Mouse (Mus musculus) forebrain, postnatal 0 days (tissue): ENCODE measurements at regions not wholly inside any gene's neighbourhood (a gene's known extent, or its start where the extent isn't known, plus 50 kb on each side); places are given as distances from the start of the nearest gene placed in this dataset.
A peak's percentile ranks its signal among the peaks of the same experiment; 100 is the strongest.

Experiments used
- ATAC-seq: fragments of 200-750 bp; cut with Nextera tagmentation; 2 replicates; pipeline ENCODE4 v1.8.0; 2017; ENCODE audit warnings: mild to moderate bottlenecking, moderate library complexity
- DNase-seq: peaks from one replicate; pipeline ENCODE4 v3.0.0-alpha.2; 2015
- H3K27ac ChIP-seq: fragments of 300-500 bp; sonication (generic); 2 replicates; pipeline ENCODE4 v1.5.1; 2014; ENCODE audit warnings: low read depth, mild to moderate bottlenecking, antibody characterized with exemption, low read length, moderate library complexity, mixed read lengths
- H3K27me3 ChIP-seq: fragments of 300-500 bp; sonication (generic); 2 replicates; pipeline ENCODE4 v1.6.1; 2014; ENCODE audit warnings: mild to moderate bottlenecking, low read length, mixed read lengths; ENCODE audit not compliant: insufficient read depth
- H3K36me3 ChIP-seq: fragments of 300-500 bp; sonication (generic); 2 replicates; pipeline ENCODE4 v1.6.1; 2014; ENCODE audit warnings: mild to moderate bottlenecking, moderate library complexity; ENCODE audit not compliant: insufficient read depth
- H3K4me1 ChIP-seq: fragments of 300-500 bp; sonication (generic); 2 replicates; pipeline ENCODE4 v1.6.1; 2014; ENCODE audit warnings: antibody characterized with exemption; ENCODE audit not compliant: insufficient read depth
- H3K4me2 ChIP-seq: fragments of 300-500 bp; sonication (generic); 2 replicates; pipeline ENCODE4 v1.6.1; 2014; ENCODE audit warnings: low read depth, mild to moderate bottlenecking, moderate library complexity
- H3K4me3 ChIP-seq: fragments of 300-500 bp; sonication (generic); 2 replicates; pipeline ENCODE4 v1.5.1; 2014; ENCODE audit warnings: low read depth, low read length, mixed read lengths
- H3K9ac ChIP-seq: fragments of 300-500 bp; sonication (generic); 2 replicates; pipeline ENCODE4 v1.6.1; 2014; ENCODE audit warnings: mild to moderate bottlenecking
- H3K9me3 ChIP-seq: fragments of 300-500 bp; sonication (generic); 2 replicates; pipeline ENCODE4 v1.6.1; 2016; ENCODE audit warnings: low read length
- CTCF ChIP-seq: sonication (generic); IDR thresholded peaks from 2 replicates; pipeline ENCODE4 v1.5.1; 2016; ENCODE audit warnings: antibody characterized with exemption, control low read depth, low read depth
- WGBS: fragments of 180-500 bp; shearing (Covaris S2); extraction: QIAGEN DNeasy Blood & Tissue Kit; methylation state at CpG from one replicate; pipeline ENCODE4 v1.1.7; 2014; 5-methylcytosine and 5-hydroxymethylcytosine counted together

DNA sequence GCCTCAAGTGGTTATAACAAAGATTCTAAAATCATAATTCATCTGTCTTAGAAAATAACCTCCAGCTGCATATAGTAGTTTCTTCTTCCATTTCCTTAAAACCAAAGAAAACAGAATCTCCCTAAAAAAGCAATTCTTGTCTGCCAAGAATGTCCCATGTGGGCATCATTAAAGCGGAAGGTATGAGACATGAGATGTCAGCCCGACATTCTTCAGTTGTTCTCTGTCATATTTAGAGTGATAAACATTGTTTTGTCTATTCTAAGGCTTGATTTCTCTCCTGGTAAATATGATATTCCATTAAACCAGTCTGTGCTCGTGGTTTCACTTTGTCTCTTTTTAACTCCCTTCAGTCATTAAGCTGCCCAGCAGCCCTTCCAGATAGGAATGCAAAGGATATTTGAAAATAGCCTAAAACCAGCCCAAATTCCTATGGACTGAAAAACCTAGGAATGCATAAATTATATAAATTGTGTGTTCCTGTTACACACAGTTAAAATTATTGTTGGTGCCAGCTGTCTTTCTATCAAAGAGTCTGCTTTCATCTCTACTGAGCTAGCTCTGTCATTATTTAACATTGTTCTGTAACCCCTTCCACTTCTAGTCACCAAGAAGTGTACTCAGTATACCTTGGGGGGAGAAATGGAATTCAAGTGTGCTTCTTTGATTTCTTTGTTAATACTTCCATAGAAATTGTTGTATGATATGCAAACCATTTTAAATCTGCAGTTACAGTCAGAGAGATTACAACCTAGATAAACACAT lies 191.4 kb upstream of the Gm9747 start:
- Histone ChIP-seq H3K4me2 (no peak overlapping the region), H3K27me3 (no peaks in the 10 kb centered on the region), H3K4me1 (no peaks in the 10 kb centered on the region), H3K9me3 (no peaks in the 10 kb centered on the region), H3K36me3 (no peaks in the 10 kb centered on the region), H3K4me3 (no peak overlapping the region), H3K9ac (no peak overlapping the region), H3K27ac (no peak overlapping the region)
- DNase-seq = no peak
- 66% methylated on average over 3 of the region's 3 CpGs for WGBS
- ATAC-seq = no peak
- TF ChIP-seq CTCF = no peak

DNA sequence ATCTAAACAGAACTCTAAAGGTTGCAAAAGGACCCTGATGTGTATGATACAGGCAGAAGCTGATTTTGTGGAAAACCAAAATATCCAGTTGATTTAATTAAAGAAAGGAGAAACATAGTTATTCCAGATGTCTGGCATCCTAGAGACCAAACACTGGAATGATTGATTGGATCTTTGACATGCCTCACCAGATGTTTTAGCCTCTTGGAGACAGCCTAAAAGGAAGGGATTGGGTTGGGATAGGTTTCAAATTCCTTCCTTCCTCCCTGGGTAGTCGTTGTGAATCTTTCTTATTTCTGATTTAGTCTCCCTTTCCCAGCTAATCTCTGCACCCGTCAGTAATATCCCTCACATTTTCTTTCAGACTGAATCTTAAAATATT lies 190.9 kb upstream of the Gm9747 start:
- DNase-seq = no peak
- 38% methylated on average over 2 of the region's 2 CpGs for WGBS
- no peak overlapping the region for H3K4me3 ChIP-seq
- no peaks in the 10 kb centered on the region for H3K36me3 ChIP-seq
- H3K27me3 ChIP-seq = no peaks in the 10 kb centered on the region
- TF ChIP-seq CTCF = no peak
- ATAC-seq = no peak
- H3K4me1 ChIP-seq = no peaks in the 10 kb centered on the region
- no peaks in the 10 kb centered on the region for H3K9me3 ChIP-seq
- no peak overlapping the region for H3K27ac ChIP-seq
- H3K4me2 ChIP-seq = no peak overlapping the region
- no peak overlapping the region for H3K9ac ChIP-seq

DNA sequence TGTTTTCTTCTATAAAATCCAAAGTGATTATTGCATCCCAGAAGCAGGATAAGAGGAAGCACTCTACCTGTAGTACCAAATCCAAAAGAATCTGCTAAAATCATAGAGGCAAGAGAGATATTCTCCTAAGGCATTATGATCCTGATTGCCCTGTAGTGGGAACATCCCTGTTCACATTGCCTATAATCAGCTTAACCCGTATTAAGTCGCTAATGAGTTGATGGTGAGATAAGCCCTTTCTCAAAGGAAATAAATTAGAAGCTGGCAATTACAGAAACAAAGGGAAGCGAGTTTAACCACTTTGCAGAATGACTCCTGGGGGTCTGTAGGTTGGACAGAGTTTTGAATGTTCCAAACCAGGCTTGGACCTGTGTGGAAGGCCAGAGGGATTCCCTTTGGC lies 190.4 kb upstream of the Gm9747 start:
- no peak overlapping the region for H3K27ac ChIP-seq
- H3K9me3 ChIP-seq = no peaks in the 10 kb centered on the region
- no peak for TF ChIP-seq CTCF
- H3K4me2 ChIP-seq = no peak overlapping the region
- no peak overlapping the region for H3K9ac ChIP-seq
- H3K36me3 ChIP-seq = no peaks in the 10 kb centered on the region
- H3K4me3 ChIP-seq = no peak overlapping the region
- DNase-seq (no peak), ATAC-seq (no peak)
- H3K4me1 ChIP-seq = no peaks in the 10 kb centered on the region
- 19% methylated on average over 3 of the region's 3 CpGs for WGBS
- no peaks in the 10 kb centered on the region for H3K27me3 ChIP-seq

DNA sequence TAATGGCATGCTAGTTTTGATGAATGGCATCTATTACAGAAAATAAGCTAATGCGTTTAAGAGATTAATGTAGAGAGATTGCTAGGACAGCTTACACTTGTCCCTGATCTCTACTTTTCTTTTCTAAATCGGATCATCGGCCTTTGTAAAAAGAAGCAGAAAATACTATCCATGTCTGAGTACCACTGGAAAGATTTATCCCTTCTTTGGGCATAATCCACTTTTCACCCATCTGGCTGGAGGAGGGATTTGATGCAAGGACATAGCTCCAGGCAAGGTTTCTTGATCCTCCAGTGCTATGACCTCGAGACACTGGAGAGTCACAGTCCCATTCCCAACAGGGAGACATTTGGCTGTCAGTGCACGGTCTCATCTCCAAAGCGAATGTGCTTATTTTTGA lies 166.6 kb upstream of the Gm9747 start:
- 87% methylated on average over 6 of the region's 6 CpGs for WGBS
- Histone ChIP-seq H3K36me3 (no peaks in the 10 kb centered on the region), H3K4me3 (no peak overlapping the region), H3K27me3 (no peaks in the 10 kb centered on the region), H3K9ac (no peak overlapping the region), H3K4me2 (no peak overlapping the region), H3K9me3 (no peaks in the 10 kb centered on the region), H3K27ac (no peak overlapping the region), H3K4me1 (no peaks in the 10 kb centered on the region)
- DNase-seq = no peak
- TF ChIP-seq CTCF = no peak
- ATAC-seq = no peak

DNA sequence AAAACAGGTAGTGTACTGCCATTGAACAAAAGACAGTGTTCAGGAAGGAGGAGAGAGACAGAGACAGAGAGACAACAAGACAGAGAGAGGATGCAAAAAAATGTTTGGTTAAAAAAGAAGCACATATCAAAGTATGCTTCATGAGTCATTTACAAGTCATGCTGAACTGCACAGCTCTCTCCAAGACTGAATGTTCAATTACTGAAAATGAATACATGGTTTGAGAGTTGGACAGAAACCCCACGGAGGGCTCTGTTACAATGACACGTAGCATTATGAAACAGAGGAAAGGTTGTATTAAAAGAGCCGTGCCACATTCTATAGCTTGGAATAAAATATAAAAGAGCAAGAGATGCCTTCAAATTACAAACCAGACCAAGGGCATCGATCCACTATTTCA lies 164.3 kb upstream of the Gm9747 start:
- ATAC-seq = no peak
- Histone ChIP-seq H3K4me1 (no peaks in the 10 kb centered on the region), H3K27ac (no peak overlapping the region), H3K27me3 (no peaks in the 10 kb centered on the region), H3K9me3 (no peaks in the 10 kb centered on the region), H3K36me3 (no peaks in the 10 kb centered on the region), H3K4me2 (no peak overlapping the region), H3K4me3 (no peak overlapping the region), H3K9ac (no peak overlapping the region)
- 69% methylated on average over 4 of the region's 4 CpGs for WGBS
- no peak for DNase-seq
- no peak for TF ChIP-seq CTCF

DNA sequence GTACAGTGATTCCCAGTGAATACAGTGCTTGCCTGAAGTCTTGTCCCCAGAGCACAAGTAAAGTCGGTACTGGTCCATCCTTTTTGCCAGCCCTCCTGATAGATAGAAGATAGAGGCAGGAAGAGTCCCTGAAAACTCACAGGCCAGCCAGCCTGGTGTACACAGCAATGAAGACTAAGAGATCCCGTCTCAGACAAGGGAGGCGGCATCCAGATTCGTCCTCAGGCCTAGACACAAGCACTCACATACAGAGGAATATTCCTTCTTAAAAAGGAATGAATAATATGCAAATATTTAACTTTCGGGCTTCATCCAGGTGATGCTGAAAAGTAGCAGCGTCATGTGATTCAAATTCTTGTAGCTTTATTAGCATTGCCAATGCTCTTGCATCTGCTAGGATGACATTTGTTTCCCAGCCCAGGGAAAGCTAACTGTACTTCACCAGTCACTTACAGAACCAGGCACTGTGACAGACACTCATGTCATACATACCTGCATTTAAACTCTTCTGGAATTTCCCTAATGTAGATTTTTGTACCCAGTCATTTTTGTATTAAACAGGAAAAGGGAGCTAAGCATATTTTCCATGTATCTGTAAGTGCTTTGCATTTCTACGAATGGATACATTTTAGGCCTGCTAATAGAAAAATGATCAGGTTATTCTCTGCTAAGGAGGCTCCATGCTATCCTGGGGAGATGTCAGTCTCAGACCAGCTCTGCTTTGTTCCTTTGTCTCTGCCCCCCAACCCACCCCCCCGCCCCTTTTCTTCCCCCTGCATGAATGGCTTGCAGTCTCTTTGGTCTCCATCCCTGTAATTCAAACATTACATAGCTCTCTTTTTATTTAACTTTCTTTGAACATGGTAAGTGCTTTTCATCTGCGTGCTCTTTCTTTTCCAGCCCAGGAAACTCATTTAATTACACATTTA lies 162.5 kb upstream of the Gm9747 start:
- H3K9me3 ChIP-seq = no peaks in the 10 kb centered on the region
- ATAC-seq = no peak
- H3K27ac ChIP-seq = no peak overlapping the region
- no peaks in the 10 kb centered on the region for H3K4me1 ChIP-seq
- H3K36me3 ChIP-seq = no peaks in the 10 kb centered on the region
- no peaks in the 10 kb centered on the region for H3K27me3 ChIP-seq
- 50% methylated on average over 9 of the region's 9 CpGs for WGBS
- TF ChIP-seq CTCF = no peak
- H3K9ac ChIP-seq = no peak overlapping the region
- H3K4me2 ChIP-seq = no peak overlapping the region
- H3K4me3 ChIP-seq = no peak overlapping the region
- DNase-seq = peak; percentile 3
